Mouse (Mus musculus): Measurements from ENCODE around the gene Olfr71.

The Olfr71 gene

DNA sequence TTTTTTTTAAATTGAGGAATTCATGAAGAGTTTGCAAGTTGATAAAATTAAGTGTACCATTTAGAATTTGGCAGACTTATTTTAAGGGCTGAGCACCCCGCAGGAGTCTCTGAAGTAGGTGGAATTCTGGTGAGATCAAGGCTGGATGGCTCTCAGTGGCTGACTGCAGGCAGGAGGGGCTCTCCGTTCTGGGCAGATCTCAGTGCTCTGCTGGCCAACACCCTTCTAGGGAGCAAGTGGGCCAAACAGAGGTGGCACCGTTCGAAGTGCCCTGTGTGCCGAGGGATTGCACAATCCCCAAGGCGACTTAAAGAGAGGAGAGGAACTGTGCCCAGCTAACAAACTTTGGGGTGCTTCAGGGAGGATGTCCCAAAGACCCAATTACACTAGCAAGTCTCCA, at the start of gene Olfr71:
Olfr71 (minus strand) TSS at position 387 of the 400 bp plus-strand sequence.
- no peak for DNase-seq (ENCODE audit: low spot score)

GRCm38 (mm10) chr4:43757213-43757612, 47.2 kb upstream of the Olfr71 start:
- no peak for DNase-seq (ENCODE audit: low spot score)

DNA sequence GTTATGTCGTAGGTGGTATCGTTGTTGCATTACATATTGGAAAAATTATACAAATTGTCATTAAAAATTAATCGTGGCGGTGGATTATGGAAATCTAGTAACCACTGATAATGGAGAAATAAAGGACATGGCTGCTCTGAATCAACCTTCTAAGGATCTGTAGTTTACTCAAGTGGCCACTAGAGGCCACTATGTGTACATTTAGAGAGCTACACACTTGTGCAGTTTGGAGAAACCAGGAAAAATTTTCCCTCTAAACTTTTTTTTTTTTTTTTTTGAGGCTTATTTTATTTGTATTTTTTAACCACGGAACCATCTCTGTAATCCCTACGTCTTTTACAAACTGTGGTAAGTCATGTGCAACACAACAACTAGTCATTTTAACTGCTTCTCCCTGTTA, 35.1 kb upstream of the Olfr71 start:
- peak; percentile 33 for DNase-seq (ENCODE audit: low spot score)

DNA sequence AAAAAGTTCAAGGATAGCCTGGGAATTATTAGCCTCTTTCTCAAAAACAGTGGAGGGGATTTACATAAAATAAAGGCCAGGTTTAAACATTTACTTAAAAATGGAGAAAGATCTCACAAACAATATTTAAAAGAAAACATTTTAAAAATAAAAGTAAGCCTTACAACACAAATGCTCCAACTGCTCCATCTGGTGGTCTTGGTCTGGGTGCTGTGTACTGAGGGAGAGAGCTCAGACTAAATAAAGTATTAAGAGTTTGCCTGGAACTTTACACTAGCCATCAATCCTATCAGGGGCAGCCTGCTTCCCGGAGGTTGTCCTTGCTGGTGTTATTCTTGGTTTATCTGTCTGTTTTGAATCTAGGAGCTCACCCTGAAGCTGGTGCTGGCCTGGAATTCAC, 33.0 kb upstream of the Olfr71 start:
- no peak for DNase-seq (ENCODE audit: low spot score)

GRCm38 (mm10) chr4:43742637-43743036, 32.6 kb upstream of the Olfr71 start:
- no peak for DNase-seq (ENCODE audit: low spot score)

DNA sequence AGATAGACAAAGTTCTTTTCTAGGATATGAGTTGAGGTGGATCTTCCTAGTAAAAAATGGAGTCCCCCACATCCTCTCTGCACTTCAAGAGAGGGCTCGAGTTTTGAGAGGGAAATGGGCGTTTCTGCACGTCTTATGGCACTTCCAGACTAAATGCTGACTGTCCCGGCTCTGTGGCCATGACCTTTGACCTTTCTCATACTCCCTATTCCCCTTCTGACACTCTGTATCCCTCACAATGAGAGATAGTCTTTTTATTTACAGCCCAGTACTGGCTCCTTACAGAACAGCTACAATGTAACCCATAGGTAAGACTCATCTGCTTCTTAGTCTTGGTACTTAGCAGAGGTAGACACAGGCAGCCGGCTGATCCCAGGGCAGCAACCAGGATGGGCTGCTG, 31.5 kb upstream of the Olfr71 start:
- no peak for DNase-seq (ENCODE audit: low spot score)

DNA sequence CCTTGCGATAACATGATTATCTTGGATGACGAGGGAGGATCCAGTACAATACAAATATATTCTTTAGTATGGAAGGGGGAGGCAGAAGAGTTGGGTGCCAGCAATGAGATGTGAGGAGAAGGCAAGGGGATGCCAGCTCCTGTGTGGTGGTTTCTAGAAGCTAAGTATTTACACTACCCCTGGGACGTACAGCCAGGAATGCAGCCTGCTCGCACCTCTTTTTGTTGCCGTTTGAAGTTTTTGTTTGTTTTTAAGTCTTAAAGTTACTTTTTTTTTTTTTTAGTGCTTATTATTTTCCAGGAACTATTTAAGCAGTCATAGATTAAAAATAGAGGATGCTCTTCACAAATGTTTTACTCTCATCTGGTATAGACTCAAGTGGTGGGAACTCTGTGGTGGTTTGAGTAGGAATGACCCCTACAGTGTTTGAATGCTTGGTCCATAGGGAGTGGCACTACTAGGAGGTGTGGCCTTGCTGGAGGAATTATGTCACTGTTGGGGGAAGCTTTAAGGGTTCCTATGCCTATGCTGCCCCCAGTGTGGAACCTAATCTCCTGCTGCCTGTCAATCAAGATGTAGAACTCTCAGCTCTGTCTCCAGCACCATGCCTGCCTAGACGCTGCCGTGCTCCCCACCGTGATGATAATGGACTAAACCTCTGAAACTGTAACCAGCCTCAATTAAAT, 29.1 kb upstream of the Olfr71 start:
- no peak for DNase-seq (ENCODE audit: low spot score)

GRCm38 (mm10) chr4:43737144-43737543, 27.1 kb upstream of the Olfr71 start:
- no peak for DNase-seq (ENCODE audit: low spot score)

DNA sequence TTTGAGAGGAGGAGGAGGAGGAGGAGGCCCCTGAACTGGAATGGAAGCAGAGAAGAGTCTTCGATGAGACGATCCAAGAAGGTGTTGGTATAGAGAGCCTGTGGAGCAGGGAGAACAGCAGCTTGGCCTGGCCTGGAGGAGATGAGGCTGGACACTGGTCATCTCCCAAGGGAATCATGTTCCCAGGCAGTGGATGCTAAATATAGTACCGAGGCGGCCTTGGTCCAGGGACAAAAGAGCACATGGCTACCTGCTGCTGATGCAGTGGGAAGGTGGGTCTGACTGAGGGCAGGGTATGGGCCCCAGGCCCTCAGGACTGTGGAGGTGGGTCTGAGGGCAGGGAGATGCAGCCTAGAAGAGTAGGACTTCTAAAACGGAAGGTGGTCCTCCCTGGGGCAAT, 23.1 kb upstream of the Olfr71 start:
- no peak for DNase-seq (ENCODE audit: low spot score)

DNA sequence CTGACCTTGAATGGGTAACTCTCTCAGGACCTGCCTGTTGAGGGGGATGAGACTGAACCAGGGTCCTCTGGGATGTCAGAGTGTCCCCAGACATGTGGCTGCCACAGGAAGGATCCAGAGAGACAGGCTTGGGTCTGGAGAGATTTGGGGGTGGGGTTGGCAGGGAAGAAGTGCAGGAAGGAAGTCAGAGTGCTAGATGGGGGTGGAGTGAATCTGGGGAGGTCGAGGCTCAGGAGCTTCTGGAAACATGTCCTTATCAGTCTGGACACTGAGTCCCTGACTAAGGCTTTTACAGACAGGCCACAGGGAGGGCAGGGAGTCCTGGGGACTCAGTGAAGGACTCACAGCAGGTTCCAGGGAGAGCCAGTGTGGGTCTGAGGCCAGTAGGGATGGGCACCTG, 22.1 kb upstream of the Olfr71 start:
- no peak for DNase-seq (ENCODE audit: low spot score)

GRCm38 (mm10) chr4:43730750-43731297, 20.8 kb upstream of the Olfr71 start:
- no peak for DNase-seq (ENCODE audit: low spot score)

GRCm38 (mm10) chr4:43729794-43730550, 19.9 kb upstream of the Olfr71 start, which contains the start of gene Spaar:
TSS of gene Spaar (plus strand) at chr4:43730034.
- DNase-seq (ENCODE audit: low spot score): no peak

GRCm38 (mm10) chr4:43729126-43729525, 19.1 kb upstream of the Olfr71 start:
- no peak for DNase-seq (ENCODE audit: low spot score)

DNA sequence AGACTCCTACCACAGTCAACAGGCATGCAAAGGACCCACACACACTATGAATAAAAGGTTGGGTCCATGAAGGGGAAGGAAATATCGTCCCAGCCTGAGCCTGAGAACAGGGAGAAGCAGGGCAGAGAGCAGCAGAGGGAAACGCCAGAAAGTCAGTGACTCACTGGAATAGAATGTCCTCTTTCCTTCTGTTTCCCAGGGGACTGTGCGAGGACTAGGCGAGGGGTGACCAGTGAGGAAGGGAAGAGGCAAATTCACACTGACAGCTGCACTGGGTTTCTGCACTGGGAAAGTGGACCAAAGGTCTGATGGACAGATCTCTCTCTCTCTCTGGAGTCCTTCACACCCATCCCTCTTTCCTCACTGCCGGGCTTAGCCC, 18.5 kb upstream of the Olfr71 start:
- no peak for DNase-seq (ENCODE audit: low spot score)

DNA sequence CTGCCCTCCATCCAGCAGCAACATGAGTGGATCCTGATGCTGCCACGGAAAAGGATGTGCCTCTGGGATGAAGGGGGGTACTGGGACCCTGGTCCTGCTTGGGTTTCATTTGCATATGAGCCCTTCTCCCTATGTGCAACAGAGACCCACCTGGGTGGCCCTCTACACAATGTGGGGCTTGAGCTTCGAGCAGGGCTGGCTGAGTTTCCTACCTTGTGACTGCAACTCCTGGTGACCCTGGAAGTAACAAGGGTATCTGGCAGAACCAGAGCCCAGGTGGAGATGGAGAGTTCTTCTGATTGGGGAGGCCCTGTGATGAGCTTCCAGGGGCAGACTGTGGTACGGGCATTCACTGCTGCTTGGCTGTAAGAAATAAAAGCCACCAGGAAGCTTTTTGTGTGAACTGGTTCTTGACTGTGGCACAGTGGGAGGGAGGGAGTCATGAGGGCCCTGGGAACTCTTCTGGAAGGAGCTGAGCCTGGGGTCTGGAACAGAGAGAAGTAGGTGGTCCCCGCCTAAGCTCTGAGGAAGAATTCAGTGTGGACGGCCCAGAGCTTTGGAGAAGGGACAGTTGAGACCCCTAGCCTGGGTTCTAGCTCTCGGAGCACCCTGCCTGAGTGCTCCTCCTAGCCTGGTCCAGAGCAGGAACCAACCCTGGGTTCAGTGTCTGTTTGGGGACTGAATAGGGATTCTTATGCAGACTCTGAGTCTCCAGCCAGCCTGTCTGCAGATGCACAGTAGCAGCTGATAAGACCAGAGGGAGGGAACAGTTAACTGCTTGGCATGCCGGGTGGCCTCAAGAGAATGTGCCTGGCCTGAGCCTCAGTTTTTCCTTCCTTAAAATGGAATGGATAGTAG, 17.9 kb upstream of the Olfr71 start:
- no peak for DNase-seq (ENCODE audit: low spot score)

- no peak for DNase-seq (ENCODE audit: low spot score)
These were observed 16.9 kb upstream of the Olfr71 start, which contains the start of gene Hrct1 for GRCm38 (mm10) chr4:43726995-43727394. TSS of gene Hrct1 (plus strand) at chr4:43727188.

DNA sequence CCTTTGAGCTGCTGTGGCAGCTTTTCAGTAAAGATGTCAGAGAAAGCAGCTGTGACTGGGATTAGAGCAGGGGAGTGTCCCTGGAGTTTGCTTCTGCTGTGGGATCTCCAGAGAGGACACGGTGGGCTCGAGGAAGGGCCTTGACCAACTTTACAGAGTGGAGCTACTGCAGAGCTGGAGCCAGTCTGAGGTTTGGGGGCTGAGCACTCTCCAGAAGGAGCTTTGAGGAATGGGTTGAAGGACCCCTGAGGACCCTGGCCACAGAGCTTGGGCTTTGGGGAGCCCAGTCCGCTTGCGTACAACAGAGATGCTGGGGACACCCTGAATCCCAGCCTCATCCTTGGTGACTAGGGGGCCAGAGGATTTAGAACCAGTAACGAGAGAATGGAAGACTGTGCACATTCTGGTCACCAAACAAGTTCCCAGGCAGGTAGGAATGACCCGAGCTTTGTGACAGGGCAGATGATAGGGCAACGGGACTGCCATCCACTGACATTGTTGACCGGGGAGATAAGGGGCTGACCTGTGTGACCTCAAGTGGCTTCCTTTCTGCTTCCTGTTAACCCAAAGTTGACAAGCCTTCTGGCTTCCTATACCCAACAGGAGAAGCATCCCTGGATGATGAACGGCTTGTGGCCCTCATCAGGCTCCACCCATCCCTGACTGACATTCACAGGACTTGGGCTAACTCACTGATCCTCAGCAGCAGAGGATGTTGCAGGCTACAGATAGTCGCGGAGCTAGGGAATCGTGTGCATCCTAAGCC, 16.4 kb upstream of the Olfr71 start:
- DNase-seq (ENCODE audit: low spot score): no peak

DNA sequence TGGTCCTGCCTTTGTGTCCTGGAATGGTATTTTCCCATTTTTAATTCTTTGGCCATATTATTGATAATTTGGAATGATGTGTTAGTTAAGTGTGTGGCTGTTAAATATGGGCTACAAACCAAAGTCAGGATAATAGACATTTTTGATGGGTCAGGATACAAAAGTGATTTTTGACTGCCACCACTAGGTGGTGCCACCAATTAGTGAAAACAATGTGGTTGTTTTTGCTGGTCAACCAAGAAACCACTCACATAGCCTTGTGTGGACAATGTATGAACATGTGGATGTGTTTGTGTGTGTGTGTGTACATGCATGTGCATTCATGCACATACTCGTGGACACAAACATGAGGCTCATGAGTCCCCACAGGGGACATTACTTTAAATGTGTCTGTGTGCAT, 14.7 kb upstream of the Olfr71 start:
- no peak for DNase-seq (ENCODE audit: low spot score)

GRCm38 (mm10) chr4:43722191-43722590, 12.1 kb upstream of the Olfr71 start:
- DNase-seq (ENCODE audit: low spot score): no peak

- no peak for DNase-seq (ENCODE audit: low spot score)
These were observed 10.6 kb upstream of the Olfr71 start for GRCm38 (mm10) chr4:43720491-43721228.
